Mouse (Mus musculus): ENCODE results near the gene Fn3krp. TPM values are rescaled to one million over a fixed set of nuclear protein-coding genes. Genes with fewer than 3 reads are reported as not detected.

The Fn3krp gene
- total RNA-seq (2023): 1.5 and 2.7 TPM in 2 replicates

GRCm38 (mm10) chr11:121420830-121421552 is at the start of gene Fn3krp:
Fn3krp (plus strand) TSS chr11:121421401.

GRCm38 (mm10) chr11:121387750-121388553 is 33.2 kb upstream of the Fn3krp start, which contains the start of gene Rab40b:
Rab40b (minus strand) TSS chr11:121388251.

GRCm38 (mm10) chr11:121434156-121435155 is 13.3 kb downstream of the Fn3krp start, which contains the start of gene Fn3k:
Fn3k (plus strand) TSS chr11:121434913.

GRCm38 (mm10) chr11:121451753-121452635 is 30.8 kb downstream of the Fn3krp start, which contains the start of gene Tbcd:
Tbcd (plus strand) TSS chr11:121451949.

Other genes starting within 250 kb of the Fn3krp start
- gene Hexdc, start 217.0 kb upstream of the Fn3krp start, total RNA-seq (2023): 3.1 and 4.5 TPM in 2 replicates
- 2.1 and 3.6 TPM in 2 replicates for gene Ogfod3, start 216.7 kb upstream of the Fn3krp start, total RNA-seq (2023)
- gene Cybc1, start 192.1 kb upstream of the Fn3krp start, total RNA-seq (2023): 55.4 and 64.7 TPM in 2 replicates
- 40.1 and 41.0 TPM in 2 replicates for gene Narf, start 184.1 kb upstream of the Fn3krp start, total RNA-seq (2023)
- 14.2 TPM in 2 replicates for gene Foxk2, start 161.4 kb upstream of the Fn3krp start, total RNA-seq (2023)
- 94.3 and 123 TPM in 2 replicates for gene Wdr45b, start 67.0 kb upstream of the Fn3krp start, total RNA-seq (2023)
- not detected in 2 replicates for gene Rab40b, start 33.1 kb upstream of the Fn3krp start, total RNA-seq (2023)
- gene Fn3k, start 13.5 kb downstream of the Fn3krp start, total RNA-seq (2023): 0.52 TPM in 1 of 2 replicates, not detected in the other
- gene Tbcd, start 30.5 kb downstream of the Fn3krp start, total RNA-seq (2023): 18.7 and 21.4 TPM in 2 replicates
- not detected in 2 replicates for gene Zfp750, start 97.9 kb downstream of the Fn3krp start, total RNA-seq (2023)